Mouse (Mus musculus) forebrain, embryonic 12.5 days (tissue): ENCODE data around the gene Atp13a3. TPM values are rescaled to one million over a fixed set of nuclear protein-coding genes. Genes with fewer than 3 reads are reported as not detected.

Experiments
- ATAC-seq: fragments of 200-750 bp; cut with Nextera tagmentation; 2 replicates; pipeline ENCODE4 v1.8.0; 2017; ENCODE audit warnings: moderate TSS enrichment; ENCODE audit not compliant: low FRiP score
- H3K27ac ChIP-seq: fragments of 300-500 bp; sonication (generic); 2 replicates; pipeline ENCODE4 v1.5.1; 2016; ENCODE audit warnings: mild to moderate bottlenecking
- H3K27me3 ChIP-seq: fragments of 300-500 bp; sonication (generic); 2 replicates; pipeline ENCODE4 v1.6.1; 2016; ENCODE audit warnings: mild to moderate bottlenecking
- H3K36me3 ChIP-seq: fragments of 300-500 bp; sonication (generic); replicated peaks from 2 replicates; pipeline ENCODE4 v1.6.1; 2016; ENCODE audit warnings: mild to moderate bottlenecking
- H3K4me1 ChIP-seq: fragments of 300-500 bp; sonication (generic); 2 replicates; pipeline ENCODE4 v1.6.1; 2016
- H3K4me2 ChIP-seq: fragments of 300-500 bp; sonication (generic); 2 replicates; pipeline ENCODE4 v1.6.1; 2016; ENCODE audit warnings: mild to moderate bottlenecking, moderate library complexity
- H3K4me3 ChIP-seq: fragments of 300-500 bp; sonication (generic); replicated peaks from 2 replicates; pipeline ENCODE4 v1.5.1; 2016; ENCODE audit warnings: mild to moderate bottlenecking
- H3K9ac ChIP-seq: fragments of 300-500 bp; sonication (generic); 2 replicates; pipeline ENCODE4 v1.6.1; 2016; ENCODE audit warnings: mild to moderate bottlenecking
- H3K9me3 ChIP-seq: fragments of 300-500 bp; sonication (generic); 2 replicates; pipeline ENCODE4 v1.6.1; 2016
- WGBS: fragments of 180-500 bp; shearing (Covaris S2); methylation state at CpG from one replicate; pipeline ENCODE4 v1.1.7; 2016; 5-methylcytosine and 5-hydroxymethylcytosine counted together
- polyA plus RNA-seq: library from polyadenylated mRNA; unstranded; fragments of >200 nt; fragmentation: Nextera tagmentation; extraction: Ambion mirVana; gene quantifications from 2 replicates; pipeline ENCODE4 v1.2.1, GENCODE M21; 2016

Atp13a3 gene
- polyA plus RNA-seq, 1 experiment from 2014 or later, result 15.8 TPM

DNA sequence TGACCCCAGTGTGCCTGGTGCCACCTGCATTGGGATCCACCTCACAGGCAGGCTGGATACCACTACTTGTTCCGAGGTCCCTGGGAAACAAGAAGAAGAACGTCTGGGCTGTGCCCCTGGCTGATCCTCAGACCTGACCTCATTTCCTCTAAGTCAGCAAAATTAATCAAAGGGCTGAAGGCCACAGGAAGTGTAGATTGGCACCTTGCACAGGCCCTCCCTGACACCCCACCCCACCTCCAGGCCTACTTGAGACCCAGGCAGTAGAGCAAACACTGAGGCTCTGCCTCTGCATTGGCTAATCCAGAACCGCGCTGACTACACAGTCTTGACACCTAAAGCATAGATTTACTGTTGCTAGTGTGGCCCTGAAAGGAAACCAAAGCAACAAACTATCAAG, 140.2 kb downstream of the Atp13a3 start:
- Histone ChIP-seq H3K4me1 (no peaks in the 10 kb centered on the region), H3K9ac (no peak overlapping the region), H3K4me3 (no peak overlapping the region), H3K4me2 (no peak overlapping the region), H3K27ac (no peak overlapping the region), H3K36me3 (no peaks in the 10 kb centered on the region), H3K27me3 (no peaks in the 10 kb centered on the region), H3K9me3 (no peaks in the 10 kb centered on the region)
- WGBS, result 87% methylated on average over 4 of the region's 4 CpGs
- no peak for ATAC-seq

GRCm38 (mm10) chr16:30263156-30263555, 142.6 kb downstream of the Atp13a3 start:
- WGBS, result 59% methylated on average over 4 of the region's 4 CpGs
- Histone ChIP-seq H3K4me3 (no peak overlapping the region), H3K4me1 (no peaks in the 10 kb centered on the region), H3K36me3 (no peaks in the 10 kb centered on the region), H3K9me3 (no peaks in the 10 kb centered on the region), H3K4me2 (no peak overlapping the region), H3K27ac (no peak overlapping the region), H3K27me3 (peaks cover 3% of the 10 kb centered on the region; the same call in 1 of the 2 replicates), H3K9ac (no peak overlapping the region)
- ATAC-seq, result no peak

GRCm38 (mm10) chr16:30262664-30263063, 143.1 kb downstream of the Atp13a3 start:
- ATAC-seq, result no peak
- H3K4me3 ChIP-seq, result no peak overlapping the region
- H3K36me3 ChIP-seq, result no peaks in the 10 kb centered on the region
- H3K4me1 ChIP-seq, result no peaks in the 10 kb centered on the region
- H3K27me3 ChIP-seq, result peaks cover 3% of the 10 kb centered on the region; the same call in 1 of the 2 replicates
- no peak overlapping the region for H3K4me2 ChIP-seq
- H3K9me3 ChIP-seq, result no peaks in the 10 kb centered on the region
- H3K9ac ChIP-seq, result no peak overlapping the region
- WGBS, result 2% methylated on average over 2 of the region's 2 CpGs
- H3K27ac ChIP-seq, result no peak overlapping the region

Other genes starting within 250 kb of the Atp13a3 start
- gene Cpn2, start 138.5 kb downstream of the Atp13a3 start, polyA plus RNA-seq, result not detected in 2 replicates
- 0.46 and 0.57 TPM in 2 replicates for gene Lrrc15, start 122.7 kb downstream of the Atp13a3 start, polyA plus RNA-seq
- 0.74 and 0.91 TPM in 2 replicates for gene Gp5, start 95.2 kb downstream of the Atp13a3 start, polyA plus RNA-seq
- 47.4 and 47.8 TPM in 2 replicates for gene Tmem44, start 144.9 kb upstream of the Atp13a3 start, polyA plus RNA-seq
- 79.6 and 85.9 TPM in 2 replicates for gene Lsg1, start 181.6 kb upstream of the Atp13a3 start, polyA plus RNA-seq
- 11.0 and 11.4 TPM in 2 replicates for gene Fam43a, start 193.7 kb upstream of the Atp13a3 start, polyA plus RNA-seq